ENCODE assay signal across 19 mouse cellular contexts in the genomic region with DNA sequence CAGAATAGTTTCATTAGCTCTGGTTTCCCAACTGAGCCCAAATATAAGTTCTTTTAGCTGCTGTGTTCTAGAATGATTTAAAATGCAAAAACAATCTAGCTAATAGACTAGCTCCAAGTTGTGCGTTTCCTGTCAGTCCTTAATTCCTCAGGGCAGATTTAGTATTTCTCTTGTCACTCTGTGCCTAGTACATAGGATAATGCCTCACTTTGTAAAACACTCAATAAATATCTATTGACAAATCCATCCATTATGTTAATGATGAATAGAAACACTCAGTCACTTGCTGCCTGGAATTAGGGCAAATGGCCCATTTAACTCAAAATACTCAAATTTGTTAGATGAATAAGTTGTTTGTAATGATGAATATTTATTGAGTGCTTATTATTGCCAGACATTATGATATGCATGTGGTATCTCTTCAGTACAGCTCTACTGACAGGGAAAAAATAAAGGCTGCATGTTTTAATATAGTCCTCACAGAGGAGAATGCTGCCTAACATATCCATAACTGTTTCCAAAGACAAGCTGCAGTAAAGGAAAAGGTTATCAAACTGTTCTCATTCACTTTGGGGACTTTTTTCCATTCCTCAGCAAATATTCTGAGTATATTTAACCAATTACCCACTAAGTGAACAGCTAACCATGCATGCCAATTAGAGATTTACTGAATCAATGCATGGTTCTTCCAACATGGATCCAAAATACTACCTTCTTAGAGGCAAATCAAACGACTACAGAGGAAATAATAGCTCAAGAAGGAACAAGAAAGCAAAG.
"Had no signal": no experiment of that assay in that cellular context is flagged by ENCODE, and none has a peak within 500 bp of the region (broad histone marks: within the 10 kb centered on the region; RNA-seq: fewer than 3 reads in every experiment).

No protein-coding gene starts in this region.

- DNase-seq: liver, postnatal 0 days; lung, adult 2 months; lung, postnatal 14 days; lung, postnatal 4 days; retina, postnatal 1 day; right cerebral cortex, adult 18-20 months; thymus, adult 2 months; thymus, postnatal 25 days; thymus, postnatal 4 days had no signal

- H3K27me3 ChIP-seq: lung, embryonic 15.5 days; midbrain, embryonic 12.5 days; neural tube, embryonic 13.5 days; neural tube, embryonic 15.5 days; stomach, embryonic 15.5 days had no signal

- H3K4me2 ChIP-seq: lung, embryonic 15.5 days; midbrain, embryonic 12.5 days; neural tube, embryonic 13.5 days; neural tube, embryonic 15.5 days; stomach, embryonic 15.5 days had no signal

- ATAC-seq: liver, postnatal 0 days; lung, postnatal 0 days; midbrain, embryonic 16.5 days had no signal

- H3K36me3 ChIP-seq: lung, embryonic 15.5 days; midbrain, embryonic 10.5 days; midbrain, embryonic 12.5 days; neural tube, embryonic 13.5 days; neural tube, embryonic 15.5 days; stomach, embryonic 15.5 days had no signal

- H3K9ac ChIP-seq: liver, postnatal 0 days; lung, embryonic 15.5 days; midbrain, embryonic 12.5 days; neural tube, embryonic 13.5 days; neural tube, embryonic 15.5 days; stomach, embryonic 15.5 days had no signal

- H3K9me3 ChIP-seq: lung, embryonic 15.5 days; midbrain, embryonic 10.5 days; midbrain, embryonic 12.5 days; neural tube, embryonic 13.5 days; neural tube, embryonic 15.5 days; stomach, embryonic 15.5 days had no signal

- H3K4me1 ChIP-seq: lung, embryonic 15.5 days; midbrain, embryonic 10.5 days; midbrain, embryonic 12.5 days; neural tube, embryonic 13.5 days; neural tube, embryonic 15.5 days; stomach, embryonic 15.5 days had no signal

- H3K27ac ChIP-seq: lung, embryonic 15.5 days; midbrain, embryonic 10.5 days; midbrain, embryonic 12.5 days; neural tube, embryonic 13.5 days; neural tube, embryonic 15.5 days; stomach, embryonic 15.5 days; stomach, postnatal 0 days had no signal

- H3K4me3 ChIP-seq: lung, embryonic 15.5 days; midbrain, embryonic 10.5 days; midbrain, embryonic 12.5 days; myocyte; neural tube, embryonic 13.5 days; neural tube, embryonic 15.5 days; stomach, embryonic 15.5 days had no signal
